Mouse (Mus musculus): ENCODE measurements at regions not wholly inside any gene's neighbourhood (a gene's known extent, or its start where the extent isn't known, plus 50 kb on each side); places are given as distances from the start of the nearest gene placed in this dataset.

DNA sequence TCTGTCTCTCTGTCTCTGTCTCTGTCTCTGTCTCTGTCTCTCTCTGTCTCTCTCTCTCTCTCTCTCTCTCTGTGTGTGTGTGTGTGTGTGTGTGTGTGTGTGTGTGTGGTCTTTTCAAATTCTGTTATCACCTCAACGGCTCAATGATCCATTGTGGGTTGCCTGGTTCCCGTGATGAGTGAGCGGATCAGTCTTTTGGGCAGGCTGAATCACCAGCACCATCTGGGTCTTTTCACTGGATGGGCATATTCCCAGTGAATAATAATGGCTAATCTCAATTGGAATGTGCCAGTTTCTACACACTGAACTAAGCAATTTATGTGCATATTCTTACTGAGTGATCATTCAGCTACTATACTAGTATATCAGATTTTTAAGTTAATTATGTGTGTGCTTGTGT is 216.4 kb downstream of the Lmx1a start:
- no peak overlapping the region for H3K9ac ChIP-seq (ENCODE audit: low read length)
- DNase-seq (ENCODE audit: low spot score, missing footprints) (no peak), ATAC-seq (ENCODE audit: low FRiP score) (peak; percentile 83)
- WGBS, result 35% methylated on average over 3 of the region's 3 CpGs
- H3K27me3 ChIP-seq (ENCODE audit: control insufficient read depth, insufficient read depth, low read length), result no peaks in the 10 kb centered on the region
- H3K4me1 ChIP-seq (ENCODE audit: control insufficient read depth, insufficient read depth, low read length), result no peaks in the 10 kb centered on the region
- no peak overlapping the region for H3K4me3 ChIP-seq (ENCODE audit: low read depth, low read length)
- H3K27ac ChIP-seq (ENCODE audit: low read depth, low read length), result no peak overlapping the region
- H3K36me3 ChIP-seq (ENCODE audit: control insufficient read depth, insufficient read depth, low read length), result no peaks in the 10 kb centered on the region
- H3K9me3 ChIP-seq (ENCODE audit: control insufficient read depth, low read length), result no peaks in the 10 kb centered on the region
- no peak overlapping the region for H3K4me2 ChIP-seq

DNA sequence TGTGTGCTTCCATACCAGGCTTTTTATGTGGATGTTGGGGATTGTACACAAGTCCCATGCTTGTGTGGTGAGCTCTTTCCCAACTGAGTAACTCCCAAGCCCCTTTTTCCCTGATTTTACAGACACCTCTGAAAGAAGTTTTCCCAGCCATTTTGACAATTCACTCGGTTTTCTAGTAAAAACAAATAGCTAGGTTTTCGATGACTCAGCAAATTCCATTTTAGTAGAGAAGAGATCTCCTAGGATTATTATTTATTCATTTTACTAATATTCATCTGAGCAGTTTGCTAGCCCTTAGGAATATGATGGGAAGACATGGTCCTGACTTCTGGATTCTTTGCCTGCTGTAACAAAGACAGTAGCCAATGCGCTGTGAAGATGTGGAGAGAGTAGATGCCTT is 223.0 kb downstream of the Lmx1a start:
- Histone ChIP-seq H3K4me2 (no peak overlapping the region), H3K9ac (ENCODE audit: low read length) (no peak overlapping the region), H3K4me3 (ENCODE audit: low read depth, low read length) (no peak overlapping the region), H3K27ac (ENCODE audit: low read depth, low read length) (no peak overlapping the region), H3K27me3 (ENCODE audit: control insufficient read depth, insufficient read depth, low read length) (no peaks in the 10 kb centered on the region), H3K4me1 (ENCODE audit: control insufficient read depth, insufficient read depth, low read length) (no peaks in the 10 kb centered on the region), H3K9me3 (ENCODE audit: control insufficient read depth, low read length) (no peaks in the 10 kb centered on the region), H3K36me3 (ENCODE audit: control insufficient read depth, insufficient read depth, low read length) (no peaks in the 10 kb centered on the region)
- WGBS, result 81% methylated on average over 3 of the region's 3 CpGs
- DNase-seq (ENCODE audit: low spot score, missing footprints) (no peak), ATAC-seq (ENCODE audit: low FRiP score) (no peak)

DNA sequence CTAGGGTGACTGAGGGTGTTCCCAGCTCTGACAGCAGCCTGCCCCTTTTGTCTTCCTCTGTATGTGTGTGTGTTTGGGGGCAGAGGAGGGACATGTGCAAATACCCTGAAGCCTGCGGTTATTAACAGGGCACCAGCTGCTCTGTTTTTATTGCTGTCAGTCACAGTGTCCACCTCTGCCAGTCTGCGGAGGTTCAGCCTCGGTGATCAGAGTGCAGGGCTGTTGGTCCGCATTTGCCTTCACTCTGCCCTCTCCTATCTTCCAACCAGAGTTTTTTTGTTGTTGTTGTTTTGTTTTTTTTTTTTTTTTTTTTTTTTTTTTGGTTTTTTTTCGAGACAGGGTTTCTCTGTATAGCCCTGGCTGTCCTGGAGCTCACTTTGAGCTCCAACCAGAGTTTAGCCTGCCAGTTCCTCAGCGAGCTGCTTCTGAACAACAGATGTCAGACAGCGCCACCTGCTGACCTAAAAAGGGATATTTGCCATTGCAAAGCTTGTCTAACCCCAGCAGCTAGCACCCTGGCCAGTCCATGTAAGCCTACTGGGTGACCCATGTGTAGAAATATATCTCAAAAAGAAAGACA is 226.0 kb downstream of the Lmx1a start:
- no peaks in the 10 kb centered on the region for H3K4me1 ChIP-seq (ENCODE audit: control insufficient read depth, insufficient read depth, low read length)
- 32% methylated on average over 7 of the region's 7 CpGs for WGBS
- DNase-seq (ENCODE audit: low spot score, missing footprints) (peak; percentile 99), ATAC-seq (ENCODE audit: low FRiP score) (peak; percentile 88)
- H3K27ac ChIP-seq (ENCODE audit: low read depth, low read length), result no peak overlapping the region
- no peak overlapping the region for H3K9ac ChIP-seq (ENCODE audit: low read length)
- H3K27me3 ChIP-seq (ENCODE audit: control insufficient read depth, insufficient read depth, low read length), result no peaks in the 10 kb centered on the region
- no peaks in the 10 kb centered on the region for H3K36me3 ChIP-seq (ENCODE audit: control insufficient read depth, insufficient read depth, low read length)
- no peak overlapping the region for H3K4me3 ChIP-seq (ENCODE audit: low read depth, low read length)
- no peak overlapping the region for H3K4me2 ChIP-seq
- H3K9me3 ChIP-seq (ENCODE audit: control insufficient read depth, low read length), result no peaks in the 10 kb centered on the region

DNA sequence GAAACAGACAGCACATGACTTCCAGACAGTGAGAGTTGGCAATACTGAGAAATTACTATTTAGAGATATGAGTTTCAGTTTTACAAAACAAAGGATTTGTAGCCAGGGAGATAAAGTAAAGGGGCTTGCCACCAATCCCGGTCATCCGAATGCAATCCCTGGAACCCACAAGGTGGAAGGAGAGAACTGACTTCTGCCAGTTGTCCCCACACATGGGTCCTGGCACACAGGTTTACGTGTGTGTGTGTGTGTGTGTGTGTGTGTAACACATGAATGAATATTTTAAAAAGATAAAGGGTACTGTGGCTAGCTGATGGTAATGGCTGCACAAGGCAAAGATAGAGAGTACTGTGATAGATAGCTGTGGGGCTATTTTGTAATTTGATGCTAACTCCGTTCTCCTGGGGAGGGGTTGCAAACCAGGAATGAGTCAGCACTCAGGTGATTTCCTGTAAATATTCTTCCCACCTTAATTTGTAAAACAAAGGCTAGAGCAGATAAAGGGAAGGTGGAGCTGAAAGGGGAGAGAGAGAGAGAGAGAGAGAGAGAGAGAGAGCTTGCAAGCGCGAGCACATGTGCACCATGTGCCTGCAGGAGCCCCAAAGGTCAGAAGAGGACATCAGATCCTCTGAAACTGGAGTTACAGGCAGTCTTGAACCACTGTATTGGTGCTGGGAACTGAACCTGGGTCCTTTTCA is 226.7 kb downstream of the Lmx1a start:
- DNase-seq (ENCODE audit: low spot score, missing footprints), result no peak
- H3K4me3 ChIP-seq (ENCODE audit: low read depth, low read length), result no peak overlapping the region
- peak; percentile 51 for ATAC-seq (ENCODE audit: low FRiP score)
- no peaks in the 10 kb centered on the region for H3K4me1 ChIP-seq (ENCODE audit: control insufficient read depth, insufficient read depth, low read length)
- H3K4me2 ChIP-seq, result no peak overlapping the region
- no peaks in the 10 kb centered on the region for H3K36me3 ChIP-seq (ENCODE audit: control insufficient read depth, insufficient read depth, low read length)
- H3K9ac ChIP-seq (ENCODE audit: low read length), result no peak overlapping the region
- WGBS, result 53% methylated on average over 6 of the region's 6 CpGs
- H3K9me3 ChIP-seq (ENCODE audit: control insufficient read depth, low read length), result no peaks in the 10 kb centered on the region
- H3K27me3 ChIP-seq (ENCODE audit: control insufficient read depth, insufficient read depth, low read length), result no peaks in the 10 kb centered on the region
- H3K27ac ChIP-seq (ENCODE audit: low read depth, low read length), result no peak overlapping the region

DNA sequence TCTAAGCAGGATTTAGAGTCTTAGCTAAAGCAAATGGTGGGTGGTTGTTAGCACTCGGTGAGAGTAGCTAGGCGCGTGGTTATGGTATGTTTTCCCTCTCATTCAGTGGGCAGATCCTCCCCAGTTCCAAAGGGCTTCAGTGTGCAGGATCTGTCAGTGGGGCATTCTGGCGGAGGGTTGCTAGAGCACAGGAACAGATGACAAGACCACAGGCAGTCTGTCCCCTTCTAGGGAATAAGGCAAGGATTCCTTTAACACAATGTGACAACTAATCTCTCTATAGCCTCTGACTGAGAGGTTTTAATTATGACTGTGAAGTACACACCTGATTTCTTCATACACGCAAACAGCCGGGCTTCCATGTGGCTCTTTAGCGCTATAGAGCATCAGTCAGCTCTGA is 233.9 kb downstream of the Lmx1a start:
- no peak overlapping the region for H3K4me2 ChIP-seq
- H3K36me3 ChIP-seq (ENCODE audit: control insufficient read depth, insufficient read depth, low read length), result no peaks in the 10 kb centered on the region
- ATAC-seq (ENCODE audit: low FRiP score), result no peak
- H3K9ac ChIP-seq (ENCODE audit: low read length), result no peak overlapping the region
- H3K4me1 ChIP-seq (ENCODE audit: control insufficient read depth, insufficient read depth, low read length), result no peaks in the 10 kb centered on the region
- H3K4me3 ChIP-seq (ENCODE audit: low read depth, low read length), result no peak overlapping the region
- H3K9me3 ChIP-seq (ENCODE audit: control insufficient read depth, low read length), result no peaks in the 10 kb centered on the region
- 86% methylated on average over 7 of the region's 7 CpGs for WGBS
- DNase-seq (ENCODE audit: low spot score, missing footprints), result no peak
- H3K27ac ChIP-seq (ENCODE audit: low read depth, low read length), result no peak overlapping the region
- H3K27me3 ChIP-seq (ENCODE audit: control insufficient read depth, insufficient read depth, low read length), result no peaks in the 10 kb centered on the region

DNA sequence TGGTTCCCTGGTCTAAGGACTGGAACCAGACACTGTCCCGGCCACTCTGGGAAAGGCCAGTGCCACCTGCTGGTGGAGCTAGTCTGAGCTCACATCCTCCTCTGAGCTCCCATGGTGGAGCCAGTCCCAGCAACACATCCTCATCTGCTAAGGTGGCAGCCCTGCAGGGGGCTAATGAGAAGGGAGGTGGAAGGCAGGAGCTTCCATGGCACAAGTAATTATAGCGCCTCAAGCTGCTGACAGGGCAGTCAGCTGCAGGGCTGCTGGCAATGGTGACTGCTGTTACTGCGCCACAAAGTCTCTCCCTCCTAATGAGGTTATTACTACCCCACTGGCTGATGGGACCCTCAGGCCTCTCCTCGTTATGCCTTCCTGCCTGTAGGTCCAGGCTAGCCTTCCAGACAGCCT is 239.0 kb downstream of the Lmx1a start:
- DNase-seq (ENCODE audit: low spot score, missing footprints) (no peak), ATAC-seq (ENCODE audit: low FRiP score) (peak; percentile 38)
- Histone ChIP-seq H3K4me3 (ENCODE audit: low read depth, low read length) (no peak overlapping the region), H3K9me3 (ENCODE audit: control insufficient read depth, low read length) (no peaks in the 10 kb centered on the region), H3K27me3 (ENCODE audit: control insufficient read depth, insufficient read depth, low read length) (no peaks in the 10 kb centered on the region; the same call in none of the 2 replicates), H3K36me3 (ENCODE audit: control insufficient read depth, insufficient read depth, low read length) (no peaks in the 10 kb centered on the region), H3K4me2 (no peak overlapping the region), H3K9ac (ENCODE audit: low read length) (no peak overlapping the region), H3K27ac (ENCODE audit: low read depth, low read length) (no peak overlapping the region), H3K4me1 (ENCODE audit: control insufficient read depth, insufficient read depth, low read length) (no peaks in the 10 kb centered on the region)
- 41% methylated on average over 4 of the region's 4 CpGs for WGBS

DNA sequence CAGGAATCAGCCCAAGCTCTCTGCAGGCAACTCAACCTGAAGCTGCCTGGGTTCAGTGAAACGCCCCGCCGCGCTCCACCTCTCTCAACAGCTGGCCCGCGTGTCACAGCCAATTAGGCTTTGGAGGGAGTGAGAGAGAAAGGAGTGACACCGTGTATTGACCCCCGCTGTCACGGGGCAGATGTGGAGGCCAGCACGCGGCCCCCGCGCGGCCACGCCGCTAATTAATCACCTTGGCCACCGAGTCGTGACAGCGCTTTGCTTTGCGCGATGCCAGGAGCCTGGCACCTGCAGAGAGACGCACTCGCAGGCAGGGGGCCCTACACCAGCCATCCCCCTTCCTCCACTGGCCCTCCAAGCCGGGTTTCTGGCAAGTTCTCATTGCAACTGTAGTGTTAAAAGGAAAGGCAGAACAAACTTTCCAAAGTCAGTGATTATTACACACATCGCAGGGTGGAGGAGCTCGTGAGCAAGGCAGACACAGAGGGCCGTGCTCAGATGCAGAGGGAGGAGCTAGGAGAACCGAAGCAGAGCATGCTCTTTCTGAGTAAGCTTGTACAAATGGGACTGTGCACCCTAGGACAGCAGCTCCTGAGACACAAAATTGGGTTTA is 240.8 kb downstream of the Lmx1a start:
- 0 out of 2 replicates have a peak overlapping the region, but pooled peaks have one; percentile 6 for H3K9ac ChIP-seq (ENCODE audit: low read length)
- ATAC-seq (ENCODE audit: low FRiP score) (peak; percentile 68), DNase-seq (ENCODE audit: low spot score, missing footprints) (peak; percentile 91)
- no peak overlapping the region for H3K27ac ChIP-seq (ENCODE audit: low read depth, low read length)
- H3K4me2 ChIP-seq, result peak overlapping the region; percentile 70
- H3K27me3 ChIP-seq (ENCODE audit: control insufficient read depth, insufficient read depth, low read length), result no peaks in the 10 kb centered on the region; the same call in none of the 2 replicates
- H3K4me1 ChIP-seq (ENCODE audit: control insufficient read depth, insufficient read depth, low read length), result no peaks in the 10 kb centered on the region
- no peaks in the 10 kb centered on the region for H3K9me3 ChIP-seq (ENCODE audit: control insufficient read depth, low read length)
- 1% methylated on average over 27 of the region's 28 CpGs for WGBS
- peak overlapping the region; percentile 24 for H3K4me3 ChIP-seq (ENCODE audit: low read depth, low read length)
- H3K36me3 ChIP-seq (ENCODE audit: control insufficient read depth, insufficient read depth, low read length), result no peaks in the 10 kb centered on the region

DNA sequence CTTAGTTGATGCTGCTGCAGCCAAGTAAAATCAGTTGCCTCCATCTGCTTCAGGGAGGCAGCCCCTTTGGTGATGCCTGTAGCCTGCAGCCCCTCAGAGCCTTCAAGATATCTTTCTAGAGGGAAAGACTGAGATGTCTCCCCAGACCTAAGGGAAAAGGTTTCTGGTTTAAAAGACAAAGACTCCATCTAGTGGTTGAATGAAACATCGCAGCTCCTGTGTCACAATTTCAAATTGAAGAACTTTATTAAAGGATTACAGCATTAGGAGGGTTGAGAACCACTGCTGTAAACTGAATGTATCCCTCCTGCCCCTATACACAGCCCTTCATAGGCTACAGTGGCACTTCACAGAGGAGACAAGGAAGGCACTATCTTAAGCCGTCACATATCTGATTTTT is 243.1 kb downstream of the Lmx1a start:
- DNase-seq (ENCODE audit: low spot score, missing footprints) (peak; percentile 92), ATAC-seq (ENCODE audit: low FRiP score) (no peak)
- no peak overlapping the region for H3K9ac ChIP-seq (ENCODE audit: low read length)
- no peak overlapping the region for H3K4me2 ChIP-seq
- 38% methylated on average over 2 of the region's 2 CpGs for WGBS
- no peak overlapping the region for H3K27ac ChIP-seq (ENCODE audit: low read depth, low read length)
- H3K4me1 ChIP-seq (ENCODE audit: control insufficient read depth, insufficient read depth, low read length), result no peaks in the 10 kb centered on the region
- no peak overlapping the region for H3K4me3 ChIP-seq (ENCODE audit: low read depth, low read length)
- no peaks in the 10 kb centered on the region for H3K9me3 ChIP-seq (ENCODE audit: control insufficient read depth, low read length)
- H3K27me3 ChIP-seq (ENCODE audit: control insufficient read depth, insufficient read depth, low read length), result no peaks in the 10 kb centered on the region; the same call in none of the 2 replicates
- H3K36me3 ChIP-seq (ENCODE audit: control insufficient read depth, insufficient read depth, low read length), result no peaks in the 10 kb centered on the region

DNA sequence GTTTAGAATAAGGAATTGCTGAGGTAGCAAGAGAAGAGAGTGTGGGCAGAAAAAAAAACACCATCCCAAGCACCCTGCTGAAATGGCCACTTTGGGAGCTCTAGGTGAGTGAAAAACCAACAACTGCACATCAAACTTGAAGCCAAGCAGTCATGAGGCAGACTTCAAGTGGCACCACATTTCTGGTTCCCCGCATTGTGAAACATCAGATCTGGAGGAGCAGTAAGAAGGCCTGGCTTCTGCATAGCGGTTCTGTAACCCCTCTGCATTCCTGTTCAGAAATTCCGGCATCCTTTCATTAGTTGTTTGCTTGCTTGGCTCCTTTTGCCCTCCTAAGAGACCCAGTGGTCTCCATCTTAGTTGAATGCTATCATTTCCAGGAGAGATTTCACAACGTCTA is 247.7 kb downstream of the Lmx1a start:
- no peak overlapping the region for H3K4me3 ChIP-seq (ENCODE audit: low read depth, low read length)
- H3K9ac ChIP-seq (ENCODE audit: low read length), result no peak overlapping the region
- H3K27me3 ChIP-seq (ENCODE audit: control insufficient read depth, insufficient read depth, low read length), result no peaks in the 10 kb centered on the region
- ATAC-seq (ENCODE audit: low FRiP score), result no peak
- H3K9me3 ChIP-seq (ENCODE audit: control insufficient read depth, low read length), result no peaks in the 10 kb centered on the region
- no peaks in the 10 kb centered on the region for H3K4me1 ChIP-seq (ENCODE audit: control insufficient read depth, insufficient read depth, low read length)
- H3K27ac ChIP-seq (ENCODE audit: low read depth, low read length), result no peak overlapping the region
- H3K4me2 ChIP-seq, result no peak overlapping the region
- no peaks in the 10 kb centered on the region for H3K36me3 ChIP-seq (ENCODE audit: control insufficient read depth, insufficient read depth, low read length)
- 77% methylated on average over 4 of the region's 4 CpGs for WGBS
- no peak for DNase-seq (ENCODE audit: low spot score, missing footprints)

Measured in midbrain, embryonic 11.5 days (tissue).